Mouse (Mus musculus) CD4-positive, CD25-positive, alpha-beta regulatory T cell (primary cell): Measurements from ENCODE around the gene Zfp148. TPM values are rescaled to one million over a fixed set of nuclear protein-coding genes. Genes with fewer than 3 reads are reported as not detected.

Experiments
- polyA plus RNA-seq: library from polyadenylated mRNA; unstranded; fragments of 100-300 nt; shearing (Covaris generic); gene quantifications from one replicate; pipeline ENCODE4 v1.2.1, GENCODE M21; 2017

The Zfp148 gene
- 72.5 TPM for polyA plus RNA-seq

DNA sequence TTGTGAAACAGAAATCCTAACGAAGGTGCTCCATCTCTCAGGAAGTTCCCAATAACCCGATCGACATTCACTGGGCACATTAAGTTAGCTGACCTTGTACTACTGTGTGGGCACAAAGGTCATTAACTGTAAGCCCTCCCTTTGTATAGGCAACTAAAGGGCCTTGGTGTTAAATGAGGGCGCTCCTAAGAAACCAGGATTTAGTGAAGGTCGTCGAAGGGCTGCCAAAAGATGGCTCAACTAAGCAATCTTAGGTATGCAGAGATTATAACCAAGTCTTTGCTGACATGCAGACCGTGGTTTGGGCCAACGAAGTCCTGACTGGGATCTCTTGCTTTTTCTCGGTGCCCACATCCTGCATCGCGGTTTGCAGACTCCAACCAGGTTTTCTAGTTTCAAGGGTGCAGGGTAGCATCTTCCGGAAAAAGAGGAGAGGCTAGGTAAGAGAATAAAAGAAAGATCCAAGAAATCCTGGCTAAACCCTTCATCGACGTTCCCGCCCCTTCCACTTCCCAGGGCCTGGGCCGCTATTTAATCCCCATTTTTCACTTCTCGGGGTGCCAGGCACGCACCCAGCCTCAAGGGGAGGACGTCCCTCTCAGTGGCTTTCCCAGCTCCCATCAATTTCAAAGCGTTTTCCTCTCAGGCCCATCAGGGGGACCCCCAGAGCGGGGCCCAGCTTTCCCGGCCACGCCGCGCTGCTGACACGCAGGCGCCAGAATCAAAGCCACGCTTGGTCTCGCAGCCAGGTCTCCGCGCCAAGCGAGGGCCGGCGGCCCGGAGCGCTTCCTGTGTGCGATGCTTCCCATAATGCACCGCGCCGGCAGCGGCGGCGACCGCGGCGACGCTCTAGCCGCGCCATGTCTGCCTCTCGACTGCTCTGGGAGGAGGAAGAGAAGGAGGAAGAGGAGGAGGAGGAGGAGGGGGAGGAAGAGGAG is at the start of gene Zfp148:
Zfp148 (plus strand) TSS at position 893 of the 938 bp plus-strand sequence.

DNA sequence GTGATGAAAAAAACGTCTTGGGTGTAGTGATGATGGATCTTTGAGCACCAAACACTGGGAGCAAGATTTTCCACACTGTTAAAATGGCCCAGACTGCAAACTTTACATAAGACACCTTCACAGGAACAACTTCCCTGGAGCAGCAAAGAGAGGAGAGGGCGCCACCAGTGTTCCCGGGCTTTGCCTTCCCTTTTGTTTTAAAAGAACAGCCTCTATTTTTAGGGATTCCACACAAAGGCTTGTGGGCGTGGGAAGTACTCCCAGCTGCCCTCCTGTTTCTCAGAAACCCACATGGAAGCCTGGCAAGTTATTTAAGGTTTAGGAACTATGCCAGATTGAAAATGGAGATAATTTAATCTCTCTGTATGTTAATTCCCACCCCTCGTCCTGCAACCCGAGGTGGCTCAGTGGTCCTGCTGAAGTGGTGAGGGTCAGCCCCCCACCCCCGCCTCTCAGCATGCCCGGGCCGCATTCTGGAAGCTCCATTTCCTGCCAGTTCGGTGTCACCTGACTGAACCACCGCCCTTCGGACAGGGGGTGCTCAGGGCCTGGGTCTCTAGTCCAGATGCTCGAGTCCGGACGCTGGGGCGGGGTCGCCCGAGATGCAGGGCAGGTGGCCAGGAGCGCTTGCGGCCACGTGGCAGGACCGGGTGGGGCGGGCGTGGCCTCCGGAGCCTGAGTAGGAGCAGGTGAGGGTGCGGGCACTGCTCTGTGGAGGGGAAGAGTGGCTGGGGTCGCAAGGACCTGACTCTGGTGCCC is 136.3 kb downstream of the Zfp148 start, which contains the start of gene Slc12a8:
Slc12a8 (plus strand) TSS at position 522 of the 759 bp plus-strand sequence.

Other genes with a start within 250 kb of the Zfp148 start
- 29.5 TPM for gene Osbpl11, start 195.8 kb upstream of the Zfp148 start, polyA plus RNA-seq
- 137 TPM for gene Snx4, start 129.4 kb upstream of the Zfp148 start, polyA plus RNA-seq
- 4.1 TPM for gene Slc12a8, start 136.5 kb downstream of the Zfp148 start, polyA plus RNA-seq